Mouse (Mus musculus): ENCODE results near the gene Mmadhc. TPM values are rescaled to one million over a fixed set of nuclear protein-coding genes. Genes with fewer than 3 reads are reported as not detected.

Mmadhc gene
- total and polyA plus RNA-seq, 2 experiments from 2014 or later: 71.0 to 139 TPM

GRCm38 (mm10) chr2:50291901-50292300, 4.7 kb downstream of the Mmadhc start:
- WGBS: 75% methylated on average over 2 of the region's 2 CpGs
- H3K9ac ChIP-seq (replicated peaks; ENCODE audit: low read length): no peak overlapping the region
- no peak overlapping the region for H3K27ac ChIP-seq
- peaks cover 22% of the 10 kb centered on the region for H3K36me3 ChIP-seq (ENCODE audit: insufficient read depth, low read length)
- H3K27me3 ChIP-seq (ENCODE audit: insufficient read depth, low read length): no peaks in the 10 kb centered on the region
- ATAC-seq (no peak), DNase-seq (ENCODE audit: low spot score) (no peak)
- no peaks in the 10 kb centered on the region for H3K9me3 ChIP-seq (ENCODE audit: low read length)
- no peak overlapping the region for H3K4me2 ChIP-seq (ENCODE audit: low read depth, low read length)
- H3K4me3 ChIP-seq (ENCODE audit: low read length): no peak overlapping the region
- peaks cover 12% of the 10 kb centered on the region for H3K4me1 ChIP-seq (ENCODE audit: insufficient read depth, low read length)
- no peak for TF ChIP-seq CTCF (IDR thresholded peaks at IDR 0.05; ENCODE audit: low read depth)

DNA sequence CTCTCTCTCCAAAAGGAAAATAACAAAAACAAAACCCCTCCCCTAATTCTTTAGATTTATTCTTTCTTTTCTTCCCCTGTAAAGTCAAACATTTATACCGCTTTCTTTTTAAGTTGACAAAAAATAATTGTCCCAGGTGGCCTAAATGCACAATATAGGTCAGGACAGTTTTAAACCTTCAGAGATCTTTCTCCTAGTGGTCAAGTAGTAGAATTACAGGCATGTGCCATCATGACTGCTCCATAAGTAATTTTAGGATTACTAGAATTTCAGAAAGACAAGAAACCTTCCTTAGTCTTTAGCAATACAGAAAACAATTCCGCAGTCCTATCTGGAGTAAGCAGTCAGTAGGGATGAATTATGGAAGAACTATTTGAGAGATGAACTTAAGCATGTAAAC, 5.8 kb downstream of the Mmadhc start:
- H3K4me3 ChIP-seq (ENCODE audit: low read length): no peak overlapping the region
- no peak overlapping the region for H3K4me2 ChIP-seq (ENCODE audit: low read depth, low read length)
- peak; percentile 44 for TF ChIP-seq CTCF (IDR thresholded peaks at IDR 0.05; ENCODE audit: low read depth)
- peaks cover 12% of the 10 kb centered on the region for H3K4me1 ChIP-seq (ENCODE audit: insufficient read depth, low read length)
- 96% methylated on average over 2 of the region's 2 CpGs for WGBS
- no peaks in the 10 kb centered on the region for H3K27me3 ChIP-seq (ENCODE audit: insufficient read depth, low read length)
- H3K27ac ChIP-seq: no peak overlapping the region
- H3K9ac ChIP-seq (replicated peaks; ENCODE audit: low read length): no peak overlapping the region
- H3K9me3 ChIP-seq (ENCODE audit: low read length): no peaks in the 10 kb centered on the region
- H3K36me3 ChIP-seq (ENCODE audit: insufficient read depth, low read length): peaks cover 25% of the 10 kb centered on the region
- DNase-seq (ENCODE audit: low spot score): no peak
- no peak for ATAC-seq

DNA sequence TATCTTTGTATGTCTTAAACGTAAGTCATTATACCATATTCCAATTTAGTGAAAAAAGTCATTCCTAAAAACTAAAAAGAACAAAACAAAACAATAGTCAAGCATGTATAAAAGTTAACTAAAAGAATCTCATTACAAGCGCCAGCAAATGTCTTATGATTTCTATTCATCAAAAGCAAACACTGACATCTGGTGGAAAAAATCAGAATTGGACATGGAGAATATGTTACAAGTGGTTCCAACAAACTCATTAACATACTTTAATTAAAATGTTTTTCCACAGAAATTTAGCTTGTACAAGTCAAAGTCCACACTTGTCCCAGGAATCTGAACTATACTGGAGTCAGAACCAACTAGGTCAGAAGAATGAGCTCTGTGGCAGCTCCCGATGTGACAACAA, 11.8 kb downstream of the Mmadhc start:
- peak; percentile 60 for TF ChIP-seq CTCF (IDR thresholded peaks at IDR 0.05; ENCODE audit: low read depth)

GRCm38 (mm10) chr2:50284040-50284439, 12.6 kb downstream of the Mmadhc start:
- Histone ChIP-seq H3K4me1 (ENCODE audit: insufficient read depth, low read length) (no peaks in the 10 kb centered on the region), H3K4me3 (ENCODE audit: low read length) (no peak overlapping the region), H3K27me3 (ENCODE audit: insufficient read depth, low read length) (no peaks in the 10 kb centered on the region), H3K27ac (no peak overlapping the region), H3K9ac (replicated peaks; ENCODE audit: low read length) (no peak overlapping the region), H3K36me3 (ENCODE audit: insufficient read depth, low read length) (peaks cover 37% of the 10 kb centered on the region), H3K9me3 (ENCODE audit: low read length) (no peaks in the 10 kb centered on the region), H3K4me2 (ENCODE audit: low read depth, low read length) (no peak overlapping the region)
- TF ChIP-seq CTCF (IDR thresholded peaks at IDR 0.05; ENCODE audit: low read depth): no peak
- ATAC-seq (no peak), DNase-seq (ENCODE audit: low spot score) (no peak)
- 88% methylated on average over 5 of the region's 5 CpGs for WGBS

More for the DNA sequence above, 11.8 kb downstream of the Mmadhc start:
- H3K4me2 ChIP-seq (ENCODE audit: low read depth, low read length): no peak overlapping the region
- whole genome bisulfite sequencing: 61% methylated on average over 3 of the region's 3 CpGs
- ATAC-seq: no peak
- DNase-seq (ENCODE audit: low spot score): peak; percentile 80
- no peak overlapping the region for H3K9ac ChIP-seq (replicated peaks; ENCODE audit: low read length)
- no peaks in the 10 kb centered on the region for H3K4me1 ChIP-seq (ENCODE audit: insufficient read depth, low read length)
- no peak overlapping the region for H3K4me3 ChIP-seq (ENCODE audit: low read length)
- no peaks in the 10 kb centered on the region for H3K27me3 ChIP-seq (ENCODE audit: insufficient read depth, low read length)
- H3K9me3 ChIP-seq (ENCODE audit: low read length): no peaks in the 10 kb centered on the region
- peaks cover 36% of the 10 kb centered on the region for H3K36me3 ChIP-seq (ENCODE audit: insufficient read depth, low read length)
- H3K27ac ChIP-seq: no peak overlapping the region

GRCm38 (mm10) chr2:50276715-50277114, 19.9 kb downstream of the Mmadhc start:
- no peaks in the 10 kb centered on the region for H3K4me1 ChIP-seq (ENCODE audit: insufficient read depth, low read length)
- peaks cover 8% of the 10 kb centered on the region; the same call in 1 of the 2 replicates for H3K36me3 ChIP-seq (ENCODE audit: insufficient read depth, low read length)
- ATAC-seq: peak; percentile 15; the same call in 1 of the 2 replicates
- no peak for TF ChIP-seq CTCF (IDR thresholded peaks at IDR 0.05; ENCODE audit: low read depth)
- no peaks in the 10 kb centered on the region for H3K27me3 ChIP-seq (ENCODE audit: insufficient read depth, low read length)
- H3K9me3 ChIP-seq (ENCODE audit: low read length): no peaks in the 10 kb centered on the region
- H3K27ac ChIP-seq: no peak overlapping the region
- no peak for DNase-seq (ENCODE audit: low spot score)
- H3K4me3 ChIP-seq (ENCODE audit: low read length): no peak overlapping the region
- WGBS: 59% methylated on average over 10 of the region's 10 CpGs
- no peak overlapping the region for H3K9ac ChIP-seq (replicated peaks; ENCODE audit: low read length)
- no peak overlapping the region for H3K4me2 ChIP-seq (ENCODE audit: low read depth, low read length)

DNA sequence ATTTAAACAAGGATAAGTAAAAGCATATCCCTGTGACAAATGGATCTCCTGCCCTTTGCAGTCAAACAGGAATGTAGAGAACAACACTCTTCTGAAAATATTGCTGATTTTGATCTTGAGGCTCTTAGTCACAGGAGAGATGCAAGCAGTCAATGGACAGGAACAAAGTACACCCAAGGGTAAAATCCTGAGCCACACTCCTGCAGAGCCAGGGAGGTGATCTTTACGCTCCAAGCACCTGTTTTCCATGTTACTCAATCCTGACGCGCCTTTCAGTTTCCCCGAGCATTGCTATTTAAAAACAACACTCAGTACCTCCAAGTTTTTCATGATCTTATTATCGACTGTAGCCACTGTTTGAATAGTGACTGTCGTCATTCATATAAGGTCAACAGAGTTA, 23.2 kb downstream of the Mmadhc start:
- Histone ChIP-seq H3K27me3 (ENCODE audit: insufficient read depth, low read length) (no peaks in the 10 kb centered on the region), H3K27ac (no peak overlapping the region), H3K9ac (replicated peaks; ENCODE audit: low read length) (no peak overlapping the region), H3K4me2 (ENCODE audit: low read depth, low read length) (no peak overlapping the region), H3K36me3 (ENCODE audit: insufficient read depth, low read length) (no peaks in the 10 kb centered on the region), H3K9me3 (ENCODE audit: low read length) (no peaks in the 10 kb centered on the region), H3K4me3 (ENCODE audit: low read length) (no peak overlapping the region), H3K4me1 (ENCODE audit: insufficient read depth, low read length) (no peaks in the 10 kb centered on the region)
- ATAC-seq: no peak
- 82% methylated on average over 6 of the region's 6 CpGs for WGBS
- DNase-seq (ENCODE audit: low spot score): no peak
- TF ChIP-seq CTCF (IDR thresholded peaks at IDR 0.05; ENCODE audit: low read depth): no peak

- Histone ChIP-seq H3K27me3 (ENCODE audit: insufficient read depth, low read length) (no peaks in the 10 kb centered on the region), H3K4me2 (ENCODE audit: low read depth, low read length) (no peak overlapping the region), H3K4me3 (ENCODE audit: low read length) (no peak overlapping the region), H3K27ac (no peak overlapping the region), H3K9me3 (ENCODE audit: low read length) (no peaks in the 10 kb centered on the region), H3K36me3 (ENCODE audit: insufficient read depth, low read length) (no peaks in the 10 kb centered on the region), H3K4me1 (ENCODE audit: insufficient read depth, low read length) (no peaks in the 10 kb centered on the region), H3K9ac (replicated peaks; ENCODE audit: low read length) (no peak overlapping the region)
- TF ChIP-seq CTCF (IDR thresholded peaks at IDR 0.05; ENCODE audit: low read depth): peak; percentile 80
- DNase-seq (ENCODE audit: low spot score) (peak; percentile 84), ATAC-seq (0 out of 2 replicates have a peak, but pooled peaks have one; percentile 59)
- WGBS: 32% methylated on average over 5 of the region's 5 CpGs
Observed at GRCm38 (mm10) chr2:50272165-50272564, 24.4 kb downstream of the Mmadhc start.
